Mouse (Mus musculus) neural tube, postnatal 0 days (tissue): ENCODE data around the gene Gm10192. TPM values are rescaled to one million over a fixed set of nuclear protein-coding genes. Genes with fewer than 3 reads are reported as not detected.

Experiments used
- polyA plus RNA-seq: library from polyadenylated mRNA; unstranded; fragments of >200 nt; fragmentation: Nextera tagmentation; extraction: Ambion mirVana; gene quantifications from 2 replicates; pipeline ENCODE4 v1.2.1, GENCODE M21; 2015

Gene Gm10192
- not detected in 2 replicates for polyA plus RNA-seq

DNA sequence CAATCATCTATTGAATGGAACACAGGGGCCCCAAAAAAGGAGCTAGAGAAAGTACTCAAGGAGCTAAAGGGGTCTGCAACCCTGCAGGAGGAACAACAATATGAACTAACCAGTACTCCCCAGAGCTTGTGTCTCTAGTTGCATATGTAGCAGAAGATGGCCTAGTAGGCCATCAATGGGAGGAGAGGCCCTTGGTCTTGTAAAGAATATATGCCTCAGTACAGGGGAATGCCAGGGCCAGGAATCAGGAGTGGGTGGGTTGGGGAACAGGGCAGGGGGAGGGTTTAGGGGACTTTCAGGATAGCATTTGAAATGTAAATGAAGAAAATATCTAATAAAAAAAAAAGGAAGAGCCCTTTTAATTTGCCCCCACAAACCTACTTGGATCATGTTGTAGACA is at the start of gene Gm10192:
Gene Gm10192, minus strand, starts transcription at position 101 of the 400 bp plus-strand sequence.

